Mouse (Mus musculus) erythroblast, embryonic 14.5 days (primary cell): ENCODE data around the gene Kyat1. TPM values are rescaled to one million over a fixed set of nuclear protein-coding genes. Genes with fewer than 3 reads are reported as not detected.

Experiments used
- H3K27me3 ChIP-seq: 2 replicates; pipeline ENCODE4 v1.6.1; 2012; ENCODE audit warnings: inconsistent platforms; ENCODE audit not compliant: control insufficient read depth
- H3K36me3 ChIP-seq: 2 replicates; pipeline ENCODE4 v1.6.1; 2012; ENCODE audit warnings: mild to moderate bottlenecking, inconsistent platforms; ENCODE audit not compliant: control insufficient read depth
- H3K4me1 ChIP-seq: 2 replicates; pipeline ENCODE4 v1.6.1; 2012; ENCODE audit warnings: inconsistent platforms; ENCODE audit not compliant: control insufficient read depth
- H3K4me3 ChIP-seq: replicated peaks from 2 replicates; pipeline ENCODE3; 2012; ENCODE audit warnings: moderate library complexity, mild to moderate bottlenecking, inconsistent platforms
- H3K9me3 ChIP-seq: 2 replicates; pipeline ENCODE4 v1.6.1; 2012; ENCODE audit warnings: low read length, inconsistent platforms, mixed read lengths; ENCODE audit not compliant: control insufficient read depth
- GATA1 ChIP-seq: IDR thresholded peaks from 2 replicates; pipeline ENCODE4 v1.6.1; 2012; ENCODE audit warnings: low read length, inconsistent platforms, mixed read lengths
- TAL1 ChIP-seq: IDR thresholded peaks from 3 replicates; pipeline ENCODE4 v1.6.1; 2012; ENCODE audit warnings: low read length, inconsistent platforms, mixed read lengths
- polyA plus RNA-seq: library from polyadenylated mRNA; stranded (reverse); fragments of >175 nt; gene quantifications from 2 replicates; pipeline ENCODE4 v1.2.3, GENCODE M21; 2012

Gene Kyat1
- polyA plus RNA-seq, 1 experiment, result 0.34 TPM

DNA sequence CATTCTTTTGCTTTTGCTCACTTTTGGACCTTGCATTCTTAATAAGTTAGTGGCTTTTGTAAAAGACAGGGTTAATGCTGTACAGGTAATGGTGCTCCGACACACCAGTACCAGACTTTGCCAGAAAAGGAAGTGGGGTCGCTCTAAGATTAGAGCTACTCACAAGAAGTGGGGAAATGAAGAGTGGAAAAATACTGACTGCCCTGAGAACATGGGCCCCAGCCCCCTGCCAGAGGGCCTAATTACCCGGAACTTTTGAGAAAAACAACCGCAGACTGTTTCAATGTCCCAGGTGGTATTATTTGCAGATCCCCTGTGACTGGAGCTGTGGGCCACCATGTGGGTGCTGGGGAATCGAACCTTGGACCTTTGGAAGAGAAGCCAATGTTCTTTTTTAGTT is 29.9 kb upstream of the Kyat1 start:
- no peak for TF ChIP-seq TAL1
- TF ChIP-seq GATA1, result no peak
- peaks cover 43% of the 10 kb centered on the region for H3K4me1 ChIP-seq
- H3K27me3 ChIP-seq, result no peaks in the 10 kb centered on the region
- H3K36me3 ChIP-seq, result peaks cover 18% of the 10 kb centered on the region
- no peak overlapping the region for H3K4me3 ChIP-seq
- H3K9me3 ChIP-seq, result peaks cover 29% of the 10 kb centered on the region

DNA sequence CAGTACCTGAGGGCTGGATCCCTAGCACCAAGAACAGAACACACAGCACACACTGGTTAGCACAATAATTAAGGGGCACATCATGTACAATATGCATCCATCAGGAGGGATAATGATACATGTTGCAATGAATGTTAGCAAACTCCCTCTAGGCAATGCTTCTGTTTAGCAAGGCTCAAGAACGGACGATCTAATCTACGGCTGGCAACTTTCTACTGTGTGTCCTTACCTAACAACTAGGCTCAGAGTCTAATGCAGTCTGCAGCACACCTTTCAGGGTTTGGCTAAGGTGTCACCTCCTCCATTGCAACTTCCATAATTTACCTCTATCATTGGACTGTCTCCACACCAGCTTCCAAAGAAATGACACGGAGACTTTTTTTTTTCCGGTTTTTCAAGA is 10.6 kb upstream of the Kyat1 start:
- no peak overlapping the region for H3K4me3 ChIP-seq
- H3K27me3 ChIP-seq, result no peaks in the 10 kb centered on the region
- no peaks in the 10 kb centered on the region for H3K36me3 ChIP-seq
- TF ChIP-seq GATA1 (no peak), TAL1 (no peak)
- no peaks in the 10 kb centered on the region for H3K4me1 ChIP-seq
- H3K9me3 ChIP-seq, result no peaks in the 10 kb centered on the region

DNA sequence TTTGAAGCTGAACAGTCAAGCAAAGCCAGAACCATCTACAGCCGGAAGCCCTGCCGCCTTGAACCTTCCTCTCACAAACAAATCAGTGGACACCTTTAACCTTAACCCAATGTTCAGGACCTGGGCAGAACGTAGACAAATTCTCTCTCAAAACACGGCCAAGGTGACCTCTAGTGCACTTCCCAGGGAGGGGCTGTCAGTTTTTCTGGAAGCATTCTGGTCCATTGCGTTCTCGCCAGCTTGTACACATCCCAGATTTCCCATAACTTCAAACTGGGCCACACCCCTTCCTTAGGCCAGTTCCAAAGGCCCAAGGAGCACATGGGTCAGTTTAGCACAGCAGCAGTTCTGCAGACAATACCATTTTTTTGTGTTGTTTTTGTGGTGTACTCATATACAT is 9.8 kb upstream of the Kyat1 start:
- Histone ChIP-seq H3K4me1 (no peaks in the 10 kb centered on the region), H3K36me3 (no peaks in the 10 kb centered on the region), H3K4me3 (no peak overlapping the region), H3K9me3 (no peaks in the 10 kb centered on the region), H3K27me3 (no peaks in the 10 kb centered on the region)
- TF ChIP-seq TAL1 (no peak), GATA1 (no peak)

DNA sequence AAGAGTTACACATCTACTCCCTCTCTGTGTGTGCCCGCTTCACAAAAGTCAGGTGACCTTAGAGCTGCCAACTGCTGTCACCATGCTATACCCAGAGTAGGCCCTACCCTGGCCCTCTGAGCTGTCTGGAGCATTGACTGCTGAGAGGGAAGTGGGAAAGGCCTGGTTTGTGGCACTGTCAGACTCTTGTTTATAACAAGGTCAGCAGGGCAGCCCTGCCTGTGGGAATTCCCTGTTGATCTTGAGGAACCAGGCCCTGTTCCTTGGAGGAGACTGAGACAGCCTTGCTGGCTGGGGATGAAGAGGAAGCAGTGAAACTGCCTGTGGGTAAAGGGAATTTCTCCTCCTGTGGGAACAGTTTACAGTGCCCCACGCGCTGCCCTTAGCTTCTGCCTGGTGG is 9.1 kb upstream of the Kyat1 start:
- H3K4me1 ChIP-seq, result no peaks in the 10 kb centered on the region
- no peaks in the 10 kb centered on the region for H3K9me3 ChIP-seq
- no peak overlapping the region for H3K4me3 ChIP-seq
- no peaks in the 10 kb centered on the region for H3K36me3 ChIP-seq
- no peak for TF ChIP-seq GATA1
- TF ChIP-seq TAL1, result no peak
- no peaks in the 10 kb centered on the region for H3K27me3 ChIP-seq

DNA sequence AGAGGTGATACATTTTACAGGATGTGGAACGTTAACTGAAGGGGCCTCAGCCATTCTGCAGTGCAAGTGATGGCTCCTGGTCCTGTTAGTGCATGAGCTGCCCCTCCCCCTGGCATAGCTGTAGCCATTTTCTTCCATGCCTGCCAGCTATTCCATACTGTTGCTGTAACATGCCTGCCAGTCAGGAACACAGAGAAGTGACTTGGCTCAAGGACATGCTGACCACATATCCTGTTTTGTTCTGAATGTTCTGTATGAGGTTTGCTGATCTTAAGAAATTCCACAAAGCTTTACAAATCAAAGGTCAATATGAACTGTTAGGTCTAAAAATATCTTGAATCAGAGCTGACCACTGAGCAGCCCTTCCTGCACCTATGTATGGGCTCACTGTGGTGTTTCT is 7.3 kb upstream of the Kyat1 start:
- no peaks in the 10 kb centered on the region for H3K4me1 ChIP-seq
- no peaks in the 10 kb centered on the region for H3K36me3 ChIP-seq
- H3K9me3 ChIP-seq, result no peaks in the 10 kb centered on the region
- H3K4me3 ChIP-seq, result no peak overlapping the region
- TF ChIP-seq TAL1 (no peak), GATA1 (no peak)
- no peaks in the 10 kb centered on the region for H3K27me3 ChIP-seq

DNA sequence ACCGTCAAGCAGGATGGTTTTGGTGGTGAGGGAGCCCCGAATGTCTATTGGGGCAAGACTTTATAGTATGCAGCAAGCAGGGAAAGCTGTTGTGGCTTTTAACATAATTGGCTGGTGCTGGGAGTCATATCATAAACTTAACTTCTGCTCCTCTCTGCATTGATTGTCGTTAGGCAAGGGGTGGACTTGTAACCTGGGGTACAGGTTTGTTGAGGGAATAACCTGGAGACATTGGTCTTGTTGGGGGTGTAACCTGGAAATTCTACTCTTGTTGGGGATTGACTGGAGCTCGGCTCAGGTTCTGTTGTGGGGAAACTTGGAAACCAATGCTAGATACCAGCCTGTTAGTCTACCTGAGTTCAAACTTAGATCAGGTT is 6.5 kb upstream of the Kyat1 start:
- TF ChIP-seq TAL1 (no peak), GATA1 (no peak)
- H3K27me3 ChIP-seq, result no peaks in the 10 kb centered on the region
- no peak overlapping the region for H3K4me3 ChIP-seq
- H3K36me3 ChIP-seq, result no peaks in the 10 kb centered on the region
- H3K9me3 ChIP-seq, result no peaks in the 10 kb centered on the region
- H3K4me1 ChIP-seq, result peaks cover under 1% of the 10 kb centered on the region

DNA sequence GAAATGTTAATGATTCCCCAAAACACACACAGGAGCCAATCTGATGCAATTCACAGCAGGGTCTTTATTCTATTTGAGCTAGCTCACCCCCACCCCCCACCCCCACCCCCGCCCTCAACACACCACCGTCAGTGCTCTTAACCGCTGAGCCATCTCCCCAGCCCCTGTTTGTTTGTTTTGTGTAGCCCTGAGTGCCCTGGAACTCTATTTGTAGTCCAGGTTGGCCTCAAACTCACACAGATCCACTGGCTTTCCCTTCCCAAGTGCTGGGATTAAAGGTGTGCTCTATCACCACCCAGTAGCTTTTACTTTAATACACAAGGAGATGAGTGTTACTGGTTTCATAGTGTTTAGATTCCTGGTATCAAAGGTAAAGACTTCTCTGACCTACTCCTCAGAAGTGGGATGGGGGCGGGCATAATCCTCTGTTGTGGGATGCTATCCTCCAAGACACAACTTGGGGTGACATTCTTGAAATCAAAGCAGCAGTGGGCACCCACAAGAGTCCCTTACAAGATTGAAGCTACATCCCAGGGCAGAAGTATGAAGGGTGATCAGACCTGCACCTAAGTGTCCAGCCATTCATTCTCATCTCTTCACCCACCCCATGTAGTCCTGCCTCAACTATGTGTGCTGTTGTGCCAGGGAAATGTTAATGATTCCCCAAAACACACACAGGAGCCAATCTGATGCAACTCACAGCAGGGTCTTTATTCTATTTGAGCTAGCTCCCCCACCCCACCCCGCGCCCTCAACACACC is 5.9 kb upstream of the Kyat1 start:
- TF ChIP-seq GATA1, result no peak
- no peak for TF ChIP-seq TAL1
- Histone ChIP-seq H3K27me3 (no peaks in the 10 kb centered on the region), H3K36me3 (no peaks in the 10 kb centered on the region), H3K4me3 (no peak overlapping the region), H3K4me1 (peaks cover 7% of the 10 kb centered on the region), H3K9me3 (no peaks in the 10 kb centered on the region)

DNA sequence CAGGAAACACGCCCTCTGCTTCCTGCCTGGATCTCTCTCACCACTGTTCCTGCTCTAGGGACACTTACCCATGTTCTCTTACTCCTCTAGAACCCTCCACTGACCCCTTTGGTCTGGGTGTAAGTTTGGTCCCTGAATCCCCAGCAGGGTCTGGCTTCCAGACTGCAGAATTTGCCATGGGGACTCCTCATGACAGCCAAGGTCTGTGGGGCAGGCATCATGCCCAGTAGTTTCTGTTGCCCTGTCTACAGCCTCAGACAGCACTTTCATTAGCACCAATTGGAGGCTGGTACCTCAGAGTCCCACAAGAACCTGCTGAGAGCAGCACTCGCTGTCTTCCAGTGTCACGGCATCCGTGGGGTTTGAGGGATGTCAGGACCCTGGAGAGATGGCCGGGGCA is 2.2 kb upstream of the Kyat1 start:
- H3K4me3 ChIP-seq, result no peak overlapping the region
- no peaks in the 10 kb centered on the region for H3K36me3 ChIP-seq
- no peaks in the 10 kb centered on the region for H3K9me3 ChIP-seq
- no peaks in the 10 kb centered on the region for H3K27me3 ChIP-seq
- peaks cover 33% of the 10 kb centered on the region for H3K4me1 ChIP-seq
- TF ChIP-seq TAL1, result no peak
- no peak for TF ChIP-seq GATA1

DNA sequence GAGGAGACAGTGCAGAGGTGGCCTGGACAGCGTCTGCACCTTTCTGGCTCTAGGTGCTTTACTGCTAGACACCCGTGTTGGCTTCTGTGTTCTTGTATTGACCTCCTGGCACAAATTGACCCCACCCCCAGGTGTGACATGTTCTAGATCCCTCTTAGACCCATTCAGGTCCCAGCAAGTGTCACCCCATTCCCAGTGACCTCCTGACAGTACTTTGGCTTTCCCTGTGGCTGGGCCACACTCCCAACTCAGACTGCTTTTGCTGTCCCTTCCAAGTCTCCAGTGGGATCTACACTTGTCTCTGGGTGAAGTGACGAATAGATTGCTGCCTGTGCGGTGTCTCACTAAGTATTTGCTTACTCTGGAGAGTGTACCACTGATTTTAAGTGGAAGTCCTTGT is 1.8 kb upstream of the Kyat1 start:
- Histone ChIP-seq H3K4me3 (no peak overlapping the region), H3K4me1 (peaks cover 35% of the 10 kb centered on the region), H3K27me3 (no peaks in the 10 kb centered on the region), H3K9me3 (no peaks in the 10 kb centered on the region), H3K36me3 (no peaks in the 10 kb centered on the region)
- TF ChIP-seq GATA1 (no peak), TAL1 (no peak)

DNA sequence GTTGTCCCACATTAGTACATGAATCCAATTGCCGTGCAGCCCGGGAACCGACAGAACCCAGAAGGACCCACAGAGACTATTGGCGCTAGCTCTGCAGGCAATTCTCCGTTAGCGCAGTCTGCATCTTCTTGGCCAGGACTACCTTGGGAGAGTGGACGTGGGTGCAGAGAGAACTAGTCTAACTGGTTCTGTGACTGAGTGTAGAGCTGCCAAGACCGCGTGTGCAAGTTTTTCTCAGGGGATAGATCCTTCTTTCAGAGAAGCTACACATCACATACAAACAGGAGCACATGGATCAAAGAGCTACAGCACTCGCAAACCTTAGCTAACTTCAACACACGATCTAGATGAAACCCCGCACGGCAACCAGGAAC is 405 bp downstream of the Kyat1 start:
- no peak for TF ChIP-seq TAL1
- no peak for TF ChIP-seq GATA1
- no peaks in the 10 kb centered on the region for H3K36me3 ChIP-seq
- no peaks in the 10 kb centered on the region for H3K27me3 ChIP-seq
- peak overlapping the region; percentile 81 for H3K4me3 ChIP-seq
- no peaks in the 10 kb centered on the region for H3K9me3 ChIP-seq
- H3K4me1 ChIP-seq, result peaks cover 36% of the 10 kb centered on the region
